Comparison of ENCODE assay signal across 8 mouse cellular contexts in the genomic region with DNA sequence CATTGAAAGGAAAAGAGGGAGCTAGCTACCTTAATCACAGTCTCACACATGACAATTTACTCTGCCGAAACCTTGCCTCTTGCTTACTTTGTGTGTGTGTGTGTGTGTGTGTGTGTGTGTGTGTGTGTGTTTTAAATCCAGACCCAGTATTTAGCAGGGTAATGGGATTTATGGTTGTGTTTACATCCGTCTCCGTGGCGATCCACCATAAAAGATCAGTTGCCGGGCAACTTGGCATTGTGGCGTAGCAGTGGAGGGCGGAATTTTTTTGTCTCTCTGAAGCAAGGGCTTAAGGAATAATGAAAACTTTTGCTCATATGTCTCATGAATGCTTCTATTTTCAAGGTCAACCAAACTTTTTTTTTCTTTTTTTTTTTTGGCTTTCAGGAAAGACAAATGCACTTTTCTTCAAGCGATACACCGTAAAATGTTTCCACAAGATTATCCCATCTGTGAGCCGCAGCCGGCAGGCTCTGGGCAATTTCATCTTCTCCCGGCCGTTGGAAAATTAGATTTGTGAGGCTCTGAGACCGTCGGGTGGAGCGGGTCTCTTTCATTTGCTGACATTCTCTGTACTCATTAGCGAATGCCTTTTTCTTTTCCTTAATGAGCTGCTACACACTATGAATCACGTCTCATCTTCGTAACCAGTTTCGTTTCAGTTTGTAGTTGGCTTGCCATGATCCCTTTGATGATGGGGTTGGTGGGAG. TPM values are rescaled to one million over a fixed set of nuclear protein-coding genes. Genes with fewer than 3 reads are reported as not detected.
DNase-seq lines count a peak whose midpoint lies in the region; ATAC-seq lines count a peak whose summit lies in the region.

No protein-coding gene starts in this region.

- DNase-seq in heart, adult 9 months (ENCODE audit: low spot score in 2 of 2) = no peak
- peak; percentile 13 for DNase-seq in ZHBTc4 (ENCODE audit: low read depth, low spot score)
- peak; percentile 78 for DNase-seq in forebrain, embryonic 10.5 days (ENCODE audit: extremely low spot score, low spot score)
- no peak for DNase-seq in heart, adult 8-10 months (ENCODE audit: low spot score)
- DNase-seq in layer of hippocampus, adult 9-10 months (ENCODE audit: low spot score) = no peak

- H3K9ac ChIP-seq in heart, embryonic 13.5 days = no peak overlapping the region
- H3K9ac ChIP-seq in limb, embryonic 13.5 days = 0 out of 2 replicates have a peak overlapping the region, but pooled peaks have one; percentile 13
- no peak overlapping the region for H3K9ac ChIP-seq in stomach, embryonic 16.5 days (ENCODE audit: low read length)

- H3K4me3 ChIP-seq in heart, embryonic 13.5 days = no peak overlapping the region
- H3K4me3 ChIP-seq in forebrain, embryonic 10.5 days = peak overlapping the region; percentile 39
- H3K4me3 ChIP-seq in limb, embryonic 13.5 days = peak overlapping the region; percentile 34
- H3K4me3 ChIP-seq in stomach, embryonic 16.5 days (replicated peaks; ENCODE audit: low read length) = peak overlapping the region; percentile 26

- no peaks in the 10 kb centered on the region for H3K27me3 ChIP-seq in heart, embryonic 13.5 days (replicated peaks)
- H3K27me3 ChIP-seq in forebrain, embryonic 10.5 days (ENCODE audit: poor library complexity, severe bottlenecking) = peaks cover 52% of the 10 kb centered on the region
- no peaks in the 10 kb centered on the region for H3K27me3 ChIP-seq in limb, embryonic 13.5 days
- no peaks in the 10 kb centered on the region for H3K27me3 ChIP-seq in stomach, embryonic 16.5 days (ENCODE audit: control insufficient read depth, insufficient read depth, low read length)

- H3K36me3 ChIP-seq in heart, embryonic 13.5 days = no peaks in the 10 kb centered on the region
- no peaks in the 10 kb centered on the region for H3K36me3 ChIP-seq in forebrain, embryonic 10.5 days (replicated peaks)
- H3K36me3 ChIP-seq in limb, embryonic 13.5 days = no peaks in the 10 kb centered on the region
- H3K36me3 ChIP-seq in stomach, embryonic 16.5 days (ENCODE audit: control insufficient read depth, insufficient read depth, low read length) = no peaks in the 10 kb centered on the region

- no peaks in the 10 kb centered on the region for H3K9me3 ChIP-seq in heart, embryonic 13.5 days
- H3K9me3 ChIP-seq in forebrain, embryonic 10.5 days = no peaks in the 10 kb centered on the region
- no peaks in the 10 kb centered on the region for H3K9me3 ChIP-seq in limb, embryonic 13.5 days
- H3K9me3 ChIP-seq in stomach, embryonic 16.5 days (replicated peaks; ENCODE audit: control insufficient read depth, low read length) = no peaks in the 10 kb centered on the region

- H3K27ac ChIP-seq in heart, embryonic 13.5 days (replicated peaks) = no peak overlapping the region
- H3K27ac ChIP-seq in forebrain, embryonic 10.5 days = peak overlapping the region; percentile 51
- H3K27ac ChIP-seq in limb, embryonic 13.5 days = peak overlapping the region; percentile 15; the same call in 1 of the 2 replicates
- H3K27ac ChIP-seq in stomach, embryonic 16.5 days (ENCODE audit: low read length) = 0 out of 2 replicates have a peak overlapping the region, but pooled peaks have one; percentile 44

- H3K4me1 ChIP-seq in heart, embryonic 13.5 days = no peaks in the 10 kb centered on the region
- peaks cover 19% of the 10 kb centered on the region for H3K4me1 ChIP-seq in forebrain, embryonic 10.5 days
- 0 out of 2 replicates have a peak, but pooled peaks cover 2% of the 10 kb centered on the region for H3K4me1 ChIP-seq in limb, embryonic 13.5 days
- no peaks in the 10 kb centered on the region for H3K4me1 ChIP-seq in stomach, embryonic 16.5 days (ENCODE audit: control insufficient read depth, insufficient read depth, low read length)

- ATAC-seq in heart, embryonic 13.5 days (ENCODE audit: extremely low read depth, insufficient number of reproducible peaks, low FRiP score, low TSS enrichment) = no peak
- ATAC-seq in limb, embryonic 13.5 days (ENCODE audit: low FRiP score, low read depth) = peak; percentile 66; the same call in 1 of the 2 replicates
- no peak for ATAC-seq in stomach, embryonic 16.5 days (ENCODE audit: insufficient read depth, low FRiP score)

- 73% methylated on average over 20 of the region's 20 CpGs for WGBS in heart, embryonic 13.5 days
- WGBS in forebrain, embryonic 10.5 days = 28% methylated on average over 20 of the region's 20 CpGs
- WGBS in limb, embryonic 13.5 days = 10% methylated on average over 20 of the region's 20 CpGs
- WGBS in stomach, embryonic 16.5 days = 27% methylated on average over 20 of the region's 20 CpGs

- 0 out of 2 replicates have a peak overlapping the region, but pooled peaks have one; percentile 18 for H3K4me2 ChIP-seq in heart, embryonic 13.5 days
- H3K4me2 ChIP-seq in limb, embryonic 13.5 days (replicated peaks) = peak overlapping the region; percentile 59
- peak overlapping the region; percentile 53 for H3K4me2 ChIP-seq in stomach, embryonic 16.5 days (ENCODE audit: low read depth, low read length)

RNA-seq across cellular contexts. Expression of a gene that starts 53.9 kb away (rescaled TPM):
- polyA plus RNA-seq in heart, embryonic 13.5 days (2015; fragmentation: Nextera tagmentation; extraction: Ambion mirVana) = 6.4 and 6.8 TPM in 2 replicates
- 21.0 and 23.6 TPM in 2 replicates for polyA plus RNA-seq in forebrain, embryonic 10.5 days (2016; fragmentation: Nextera tagmentation; extraction: Ambion mirVana)
- polyA plus RNA-seq in limb, embryonic 13.5 days (2015; fragmentation: Nextera tagmentation; extraction: Ambion mirVana) = 27.4 and 30.0 TPM in 2 replicates
- 28.5 and 31.1 TPM in 2 replicates for polyA plus RNA-seq in stomach, embryonic 16.5 days (2015; fragmentation: Nextera tagmentation; extraction: Ambion mirVana)
- total RNA-seq in heart, adult 8-10 months (2022) = 10 to 100 TPM; 10.1 to 17.2 (median 13.6) TPM

Comparison
In these comparisons a context has a peak if more than half of its experiments do, and no peak if none do; other contexts are left out.
1. DNase-seq: peak in ZHBTc4 (single experiment) and forebrain, embryonic 10.5 days (single experiment); none in heart, adult 9 months (0 of 2), heart, adult 8-10 months (single experiment) and layer of hippocampus, adult 9-10 months (single experiment).
2. Peak in every context shown above with its lines, with median percentiles within 50 percentile points of each other: H3K4me2 ChIP-seq.